Mouse (Mus musculus) embryonic facial prominence, embryonic 13.5 days (tissue): ENCODE measurements around the gene Gna15. TPM values are rescaled to one million over a fixed set of nuclear protein-coding genes. Genes with fewer than 3 reads are reported as not detected.

Experiments used
- ATAC-seq: fragments of 200-750 bp; cut with Nextera tagmentation; 2 replicates; pipeline ENCODE4 v1.8.0; 2017; ENCODE audit warnings: low read depth; ENCODE audit not compliant: insufficient number of reproducible peaks, insufficient read depth, low FRiP score, low TSS enrichment
- H3K27ac ChIP-seq: fragments of 300-500 bp; sonication (generic); 2 replicates; pipeline ENCODE4 v1.5.1; 2015; ENCODE audit warnings: moderate library complexity, mild to moderate bottlenecking, inconsistent platforms
- H3K27me3 ChIP-seq: fragments of 300-500 bp; sonication (generic); 2 replicates; pipeline ENCODE4 v1.6.1; 2015; ENCODE audit warnings: mild to moderate bottlenecking, inconsistent platforms
- H3K36me3 ChIP-seq: fragments of 300-500 bp; sonication (generic); 2 replicates; pipeline ENCODE4 v1.6.1; 2015; ENCODE audit warnings: mild to moderate bottlenecking, inconsistent platforms
- H3K4me1 ChIP-seq: fragments of 300-500 bp; sonication (generic); 2 replicates; pipeline ENCODE4 v1.6.1; 2015; ENCODE audit warnings: inconsistent platforms
- H3K4me2 ChIP-seq: fragments of 300-500 bp; sonication (generic); 2 replicates; pipeline ENCODE4 v1.6.1; 2015; ENCODE audit warnings: moderate library complexity, mild to moderate bottlenecking, inconsistent platforms
- H3K4me3 ChIP-seq: fragments of 300-500 bp; sonication (generic); 2 replicates; pipeline ENCODE4 v1.5.1; 2015; ENCODE audit warnings: mild to moderate bottlenecking, inconsistent platforms
- H3K9ac ChIP-seq: fragments of 300-500 bp; sonication (generic); 2 replicates; pipeline ENCODE4 v1.6.1; 2015; ENCODE audit warnings: mild to moderate bottlenecking, inconsistent platforms
- H3K9me3 ChIP-seq: fragments of 300-500 bp; sonication (generic); 2 replicates; pipeline ENCODE4 v1.6.1; 2016; ENCODE audit warnings: inconsistent platforms
- WGBS: fragments of 180-500 bp; shearing (Covaris S2); methylation state at CpG from one replicate; pipeline ENCODE4 v1.1.7; 2015; ENCODE audit warnings: mixed read lengths; 5-methylcytosine and 5-hydroxymethylcytosine counted together
- microRNA-seq: library from miRNA; unstranded; fragments of <30 nt; microRNA quantifications from one replicate; pipeline ENCODE4, GENCODE M21; 2016
- polyA plus RNA-seq: library from polyadenylated mRNA; unstranded; fragments of >200 nt; fragmentation: Nextera tagmentation; extraction: Ambion mirVana; gene quantifications from 2 replicates; pipeline ENCODE4 v1.2.1, GENCODE M21; 2015

Gna15 gene
- polyA plus RNA-seq, 1 experiment from 2014 or later, result 2.1 TPM

GRCm38 (mm10) chr10:81452947-81453288 is 71.1 kb downstream of the Gna15 start:
- Histone ChIP-seq H3K4me1 (peaks cover 11% of the 10 kb centered on the region), H3K27ac (no peak overlapping the region), H3K9ac (peak overlapping the region; percentile 51; the same call in 1 of the 2 replicates), H3K27me3 (peaks cover 77% of the 10 kb centered on the region), H3K4me3 (peak overlapping the region; percentile 13; the same call in 1 of the 2 replicates), H3K9me3 (no peaks in the 10 kb centered on the region), H3K4me2 (peak overlapping the region; percentile 34), H3K36me3 (no peaks in the 10 kb centered on the region)
- no peak for ATAC-seq
- WGBS, result 3% methylated on average over 14 of the region's 14 CpGs

Small RNA genes within 50 kb of the gene (microRNA-seq; reads per million reads assigned to microRNA genes)
- gene Gm25595, result not detected

Other genes with a start within 250 kb of the Gna15 start
- gene Tjp3, start 232.6 kb downstream of the Gna15 start, polyA plus RNA-seq, result 5.0 and 7.2 TPM in 2 replicates
- 56.0 and 57.6 TPM in 2 replicates for gene Pip5k1c, start 231.3 kb downstream of the Gna15 start, polyA plus RNA-seq
- gene Cactin, start 203.1 kb downstream of the Gna15 start, polyA plus RNA-seq, result 43.2 and 46.9 TPM in 2 replicates
- 7.1 and 7.3 TPM in 2 replicates for gene Tbxa2r, start 195.5 kb downstream of the Gna15 start, polyA plus RNA-seq
- 0.13 TPM in 1 of 2 replicates, not detected in the other for gene Gipc3, start 181.0 kb downstream of the Gna15 start, polyA plus RNA-seq
- gene Hmg20b, start 173.7 kb downstream of the Gna15 start, polyA plus RNA-seq, result 109 and 113 TPM in 2 replicates
- 10.7 and 11.0 TPM in 2 replicates for gene Mfsd12, start 166.7 kb downstream of the Gna15 start, polyA plus RNA-seq
- gene 4930404N11Rik, start 158.4 kb downstream of the Gna15 start, polyA plus RNA-seq, result 1.0 and 1.2 TPM in 2 replicates
- gene Fzr1, start 145.7 kb downstream of the Gna15 start, polyA plus RNA-seq, result 102 and 119 TPM in 2 replicates
- 67.8 and 71.8 TPM in 2 replicates for gene Dohh, start 139.8 kb downstream of the Gna15 start, polyA plus RNA-seq
- 4.1 and 5.0 TPM in 2 replicates for gene Gm48551, start 139.8 kb downstream of the Gna15 start, polyA plus RNA-seq
- gene Gm48552, start 135.2 kb downstream of the Gna15 start, polyA plus RNA-seq, result 1.2 and 1.5 TPM in 2 replicates
- 3.1 and 7.1 TPM in 2 replicates for gene Smim24, start 131.2 kb downstream of the Gna15 start, polyA plus RNA-seq
- 87.0 and 96.1 TPM in 2 replicates for gene Nfic, start 68.6 kb downstream of the Gna15 start, polyA plus RNA-seq
- 2.1 and 2.5 TPM in 2 replicates for gene Celf5, start 41.5 kb downstream of the Gna15 start, polyA plus RNA-seq
- 82.3 and 87.9 TPM in 2 replicates for gene Ncln, start 27.8 kb downstream of the Gna15 start, polyA plus RNA-seq
- 0.25 and 0.31 TPM in 2 replicates for gene S1pr4, start 24.1 kb downstream of the Gna15 start, polyA plus RNA-seq
- 84.2 and 90.1 TPM in 2 replicates for gene Gna11, start 21.0 kb upstream of the Gna15 start, polyA plus RNA-seq
- gene Aes, start 35.3 kb upstream of the Gna15 start, polyA plus RNA-seq, result 464 and 465 TPM in 2 replicates
- gene Tle2, start 50.3 kb upstream of the Gna15 start, polyA plus RNA-seq, result 63.4 and 71.4 TPM in 2 replicates
- 12.8 and 17.2 TPM in 2 replicates for gene Tle6, start 76.8 kb upstream of the Gna15 start, polyA plus RNA-seq
- gene BC025920, start 82.0 kb upstream of the Gna15 start, polyA plus RNA-seq, result 1.3 and 2.0 TPM in 2 replicates
- 52.7 and 54.9 TPM in 2 replicates for gene Sirt6, start 103.6 kb upstream of the Gna15 start, polyA plus RNA-seq
- 13.6 and 14.5 TPM in 2 replicates for gene Ankrd24, start 104.3 kb upstream of the Gna15 start, polyA plus RNA-seq
- 5.7 and 7.3 TPM in 2 replicates for gene Gm10778, start 124.8 kb upstream of the Gna15 start, polyA plus RNA-seq
- 15.2 and 19.8 TPM in 2 replicates for gene Zfp433, start 180.6 kb upstream of the Gna15 start, polyA plus RNA-seq
- gene Gm3055, start 246.9 kb upstream of the Gna15 start, polyA plus RNA-seq, result 11.8 and 14.2 TPM in 2 replicates